Mouse (Mus musculus) liver, embryonic 11.5 days (tissue): ENCODE data around the gene Cryl1. TPM values are rescaled to one million over a fixed set of nuclear protein-coding genes. Genes with fewer than 3 reads are reported as not detected.

Experiments
- ATAC-seq: fragments of 200-750 bp; cut with Nextera tagmentation; replicated peaks from 2 replicates; pipeline ENCODE4 v1.8.0; 2017; ENCODE audit warnings: moderate number of reproducible peaks, mild to moderate bottlenecking, moderate TSS enrichment, moderate library complexity; ENCODE audit not compliant: low FRiP score
- DNase-seq: peaks from one replicate; pipeline ENCODE4 v3.0.0-alpha.2; 2017; ENCODE audit warnings: low spot score
- H3K27ac ChIP-seq: fragments of 300-500 bp; sonication (generic); 2 replicates; pipeline ENCODE4 v1.5.1; 2014; ENCODE audit warnings: mild to moderate bottlenecking, low read depth, low read length, control low read depth
- H3K27me3 ChIP-seq: fragments of 300-500 bp; sonication (generic); replicated peaks from 2 replicates; pipeline ENCODE4 v1.6.1; 2014; ENCODE audit warnings: low read length, mixed read lengths; ENCODE audit not compliant: control insufficient read depth, insufficient read depth
- H3K36me3 ChIP-seq: fragments of 300-500 bp; sonication (generic); 2 replicates; pipeline ENCODE4 v1.6.1; 2014; ENCODE audit warnings: mild to moderate bottlenecking, low read length, moderate library complexity, mixed read lengths; ENCODE audit not compliant: control insufficient read depth, insufficient read depth
- H3K4me1 ChIP-seq: fragments of 300-500 bp; sonication (generic); replicated peaks from 2 replicates; pipeline ENCODE4 v1.6.1; 2014; ENCODE audit warnings: low read length, mixed read lengths; ENCODE audit not compliant: control insufficient read depth, insufficient read depth
- H3K4me2 ChIP-seq: fragments of 300-500 bp; sonication (generic); 2 replicates; pipeline ENCODE4 v1.6.1; 2014; ENCODE audit warnings: mild to moderate bottlenecking, control low read depth, moderate library complexity
- H3K4me3 ChIP-seq: fragments of 300-500 bp; sonication (generic); 2 replicates; pipeline ENCODE4 v1.5.1; 2014; ENCODE audit warnings: low read depth, low read length, control low read depth
- H3K9ac ChIP-seq: fragments of 300-500 bp; sonication (generic); 2 replicates; pipeline ENCODE4 v1.6.1; 2014; ENCODE audit warnings: low read depth, low read length, control low read depth
- H3K9me3 ChIP-seq: fragments of 300-500 bp; sonication (generic); 2 replicates; pipeline ENCODE4 v1.6.1; 2016; ENCODE audit warnings: low read length, inconsistent platforms, mixed read lengths; ENCODE audit not compliant: control insufficient read depth
- WGBS: fragments of 180-500 bp; shearing (Covaris S2); extraction: QIAGEN DNeasy Blood & Tissue Kit; methylation state at CpG from one replicate; pipeline ENCODE4 v1.1.7; 2014; 5-methylcytosine and 5-hydroxymethylcytosine counted together
- polyA plus RNA-seq: library from polyadenylated mRNA; unstranded; fragments of >200 nt; fragmentation: Nextera tagmentation; extraction: Ambion mirVana; gene quantifications from 2 replicates; pipeline ENCODE4 v1.2.1, GENCODE M21; 2014

Gene Cryl1
- polyA plus RNA-seq, 1 experiment from 2014 or later: 11.0 TPM

GRCm38 (mm10) chr14:57263943-57264342 is 134.4 kb downstream of the Cryl1 start:
- no peaks in the 10 kb centered on the region for H3K9me3 ChIP-seq
- 50% methylated on average over 10 of the region's 10 CpGs for WGBS
- H3K36me3 ChIP-seq: no peaks in the 10 kb centered on the region
- no peaks in the 10 kb centered on the region for H3K4me1 ChIP-seq
- H3K4me2 ChIP-seq: no peak overlapping the region
- H3K27me3 ChIP-seq: no peaks in the 10 kb centered on the region
- no peak for ATAC-seq
- H3K27ac ChIP-seq: no peak overlapping the region
- no peak overlapping the region for H3K9ac ChIP-seq
- H3K4me3 ChIP-seq: no peak overlapping the region
- DNase-seq: no peak

DNA sequence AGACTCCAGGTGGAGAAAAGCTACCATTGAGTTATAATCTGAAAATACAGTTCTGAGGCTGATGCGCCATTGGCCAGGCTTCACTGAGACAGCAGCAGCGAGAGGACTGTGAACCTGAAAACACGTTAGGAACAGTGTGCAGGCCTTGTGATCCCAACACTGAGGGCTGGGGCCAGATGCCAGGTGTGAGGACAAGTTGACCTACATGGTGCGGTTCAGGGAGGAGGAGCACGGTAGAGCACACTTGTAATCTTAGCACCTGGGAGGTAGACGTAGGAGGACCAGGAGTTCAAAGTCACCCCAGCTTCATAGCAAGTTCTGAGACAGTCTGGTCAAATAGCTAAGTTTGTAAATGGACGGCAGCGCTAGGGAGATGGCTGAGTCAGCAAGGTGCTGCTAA is 139.0 kb downstream of the Cryl1 start:
- no peaks in the 10 kb centered on the region for H3K36me3 ChIP-seq
- H3K27me3 ChIP-seq: no peaks in the 10 kb centered on the region
- ATAC-seq (no peak), DNase-seq (no peak)
- H3K4me2 ChIP-seq: no peak overlapping the region
- H3K4me3 ChIP-seq: no peak overlapping the region
- H3K4me1 ChIP-seq: no peaks in the 10 kb centered on the region
- no peaks in the 10 kb centered on the region for H3K9me3 ChIP-seq
- no peak overlapping the region for H3K27ac ChIP-seq
- H3K9ac ChIP-seq: no peak overlapping the region
- WGBS: 79% methylated on average over 8 of the region's 8 CpGs

GRCm38 (mm10) chr14:57248661-57249060 is 149.7 kb downstream of the Cryl1 start:
- Histone ChIP-seq H3K4me3 (no peak overlapping the region), H3K4me1 (no peaks in the 10 kb centered on the region), H3K9me3 (no peaks in the 10 kb centered on the region), H3K36me3 (no peaks in the 10 kb centered on the region), H3K4me2 (no peak overlapping the region), H3K27me3 (no peaks in the 10 kb centered on the region), H3K27ac (no peak overlapping the region), H3K9ac (no peak overlapping the region)
- DNase-seq (no peak), ATAC-seq (no peak)
- WGBS: 67% methylated on average over 3 of the region's 3 CpGs

DNA sequence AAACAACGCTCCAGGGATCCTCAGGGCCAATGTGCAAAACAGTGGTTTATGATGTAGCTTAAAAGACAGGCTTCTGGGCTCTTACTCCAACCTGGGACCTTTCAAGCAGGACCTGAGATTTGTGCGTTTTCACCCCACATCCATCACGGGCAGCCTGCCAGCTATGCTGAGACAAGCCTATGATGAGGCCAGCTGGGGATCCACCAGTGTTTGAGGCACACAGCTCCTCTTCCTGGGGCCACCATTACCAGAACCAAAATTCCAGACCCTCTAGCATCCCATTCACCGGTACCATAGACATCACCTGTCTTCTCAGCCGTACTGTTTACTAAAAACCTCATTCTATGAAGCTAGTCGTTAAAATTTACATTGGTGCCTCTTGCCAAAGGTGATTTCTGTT is 151.8 kb downstream of the Cryl1 start:
- no peaks in the 10 kb centered on the region for H3K36me3 ChIP-seq
- H3K9me3 ChIP-seq: no peaks in the 10 kb centered on the region
- no peaks in the 10 kb centered on the region for H3K27me3 ChIP-seq
- no peaks in the 10 kb centered on the region for H3K4me1 ChIP-seq
- 76% methylated on average over 6 of the region's 6 CpGs for WGBS
- ATAC-seq: no peak
- no peak overlapping the region for H3K27ac ChIP-seq
- no peak for DNase-seq
- no peak overlapping the region for H3K9ac ChIP-seq
- H3K4me3 ChIP-seq: no peak overlapping the region
- no peak overlapping the region for H3K4me2 ChIP-seq

- H3K4me1 ChIP-seq: no peaks in the 10 kb centered on the region
- no peaks in the 10 kb centered on the region for H3K9me3 ChIP-seq
- DNase-seq: no peak
Measured at GRCm38 (mm10) chr14:57242978-57243377, 155.4 kb downstream of the Cryl1 start.

GRCm38 (mm10) chr14:57235276-57235675 is 163.1 kb downstream of the Cryl1 start:
- ATAC-seq (no peak), DNase-seq (no peak)
- H3K27ac ChIP-seq: no peak overlapping the region
- H3K9me3 ChIP-seq: no peaks in the 10 kb centered on the region
- no peak overlapping the region for H3K4me3 ChIP-seq
- no peaks in the 10 kb centered on the region for H3K4me1 ChIP-seq
- no peak overlapping the region for H3K4me2 ChIP-seq
- WGBS: 82% methylated on average over 11 of the region's 11 CpGs
- H3K27me3 ChIP-seq: no peaks in the 10 kb centered on the region
- no peaks in the 10 kb centered on the region for H3K36me3 ChIP-seq
- H3K9ac ChIP-seq: no peak overlapping the region

More at GRCm38 (mm10) chr14:57242978-57243377, 155.4 kb downstream of the Cryl1 start:
- Histone ChIP-seq H3K4me3 (no peak overlapping the region), H3K27me3 (no peaks in the 10 kb centered on the region), H3K36me3 (no peaks in the 10 kb centered on the region), H3K9ac (no peak overlapping the region), H3K27ac (no peak overlapping the region), H3K4me2 (no peak overlapping the region)
- no peak for ATAC-seq
- WGBS: 81% methylated on average over 5 of the region's 5 CpGs

DNA sequence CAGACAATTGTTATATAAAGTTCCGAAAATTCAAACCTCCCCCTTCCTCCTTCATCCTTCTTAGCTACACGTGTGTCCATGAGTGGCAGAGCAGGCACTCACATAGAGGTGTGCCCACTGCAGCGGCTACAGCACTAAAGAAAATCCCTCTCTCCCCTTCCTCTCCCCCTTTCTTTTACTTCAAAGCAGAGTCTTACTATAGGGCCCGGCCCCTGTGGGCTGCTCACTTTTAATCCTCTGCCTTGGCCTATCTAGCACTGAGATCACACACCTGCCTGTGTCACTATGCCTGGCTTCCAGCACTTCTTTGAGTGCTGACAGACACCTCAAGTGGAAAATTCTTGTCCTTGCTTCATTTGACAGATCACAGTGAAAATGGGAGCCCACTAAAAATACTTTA is 163.6 kb downstream of the Cryl1 start:
- Histone ChIP-seq H3K9ac (no peak overlapping the region), H3K9me3 (no peaks in the 10 kb centered on the region), H3K4me1 (no peaks in the 10 kb centered on the region), H3K27me3 (no peaks in the 10 kb centered on the region), H3K4me2 (no peak overlapping the region), H3K36me3 (no peaks in the 10 kb centered on the region), H3K4me3 (no peak overlapping the region), H3K27ac (no peak overlapping the region)
- ATAC-seq (no peak), DNase-seq (no peak)
- WGBS: 41% methylated on average over 4 of the region's 4 CpGs

DNA sequence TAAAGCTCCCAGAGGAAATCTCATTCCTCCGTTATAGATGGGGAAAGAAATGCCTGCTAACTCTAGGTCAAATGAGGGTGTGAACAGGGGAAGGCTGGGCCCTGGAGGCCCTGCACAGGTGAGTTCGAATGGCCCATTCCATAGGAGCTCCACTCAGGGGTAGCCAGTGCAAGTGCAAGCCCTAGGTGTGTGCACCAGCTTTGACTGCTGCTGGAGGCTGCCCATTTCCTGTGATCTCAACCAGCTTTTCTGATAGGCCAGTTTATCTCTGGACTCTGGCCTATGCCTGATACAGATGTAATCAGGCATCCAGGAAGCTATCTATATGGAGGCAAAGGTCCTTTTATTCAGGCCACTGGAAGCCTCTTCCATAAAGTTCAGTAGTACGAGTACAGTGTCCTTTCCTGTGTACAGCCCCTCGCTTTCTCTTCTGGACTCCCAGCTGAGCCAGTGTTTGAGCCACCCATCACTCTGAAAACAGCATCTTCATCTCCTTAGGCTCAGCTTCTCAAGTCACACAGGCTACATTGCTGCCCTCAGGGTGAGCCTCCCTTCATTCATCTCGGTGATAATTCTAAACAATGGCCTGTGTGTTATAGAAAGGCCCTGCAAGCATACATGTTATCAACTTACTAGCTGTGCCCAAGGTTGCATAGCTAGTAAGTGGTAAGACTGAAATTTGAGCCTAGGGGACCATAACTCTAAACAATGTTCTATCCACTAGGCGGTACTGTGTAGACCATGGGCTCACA is 167.9 kb downstream of the Cryl1 start:
- DNase-seq (no peak), ATAC-seq (no peak)
- WGBS: 73% methylated on average over 6 of the region's 6 CpGs
- Histone ChIP-seq H3K27ac (no peak overlapping the region), H3K36me3 (no peaks in the 10 kb centered on the region), H3K4me2 (no peak overlapping the region), H3K4me1 (no peaks in the 10 kb centered on the region), H3K4me3 (no peak overlapping the region), H3K9me3 (no peaks in the 10 kb centered on the region), H3K9ac (no peak overlapping the region), H3K27me3 (no peaks in the 10 kb centered on the region)
